Mouse (Mus musculus): ENCODE data around the gene S1pr4.

S1pr4 gene

DNA sequence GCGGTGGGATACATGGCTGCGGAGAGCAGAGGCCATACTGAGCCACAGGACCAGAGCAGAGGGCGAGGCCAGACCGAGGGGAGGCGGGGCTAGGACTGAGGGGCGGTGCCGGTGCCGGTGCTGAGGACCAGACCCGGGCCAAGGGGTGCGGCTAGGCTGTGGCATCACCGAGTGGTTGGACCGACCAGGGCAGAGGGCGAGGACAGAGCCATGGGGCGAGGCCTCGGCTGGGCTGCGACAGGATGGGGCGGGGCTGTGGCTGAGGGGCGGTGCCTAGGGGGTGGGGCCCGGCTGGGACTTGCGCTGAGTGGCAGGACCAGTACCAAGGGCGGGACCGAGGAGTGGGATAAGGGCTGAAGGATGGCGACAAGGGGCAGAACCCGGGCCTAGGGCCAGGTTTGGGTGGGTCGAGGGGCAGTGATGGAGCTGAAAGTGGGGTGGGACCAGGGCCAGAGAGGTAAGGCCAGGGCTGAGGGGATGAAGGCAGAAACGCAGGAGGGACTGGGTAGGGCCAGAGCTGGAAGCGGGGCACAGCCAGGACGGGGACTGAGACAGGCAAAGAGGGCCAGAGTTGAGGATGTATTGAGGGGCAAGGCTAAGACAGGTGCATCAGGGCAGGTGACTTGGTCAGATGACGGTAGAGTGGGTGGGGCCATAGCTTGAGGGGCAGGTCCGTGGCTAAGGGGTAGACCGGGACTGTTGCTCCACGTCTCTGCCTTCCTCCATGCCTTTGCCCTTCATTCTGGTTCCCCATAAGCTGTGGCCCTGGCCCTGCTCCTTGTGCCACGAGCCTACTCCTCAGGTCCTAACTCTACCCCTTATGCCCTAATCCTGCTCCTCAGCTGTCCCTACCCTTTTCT lies 35.3 kb downstream of the S1pr4 start:
- DNase-seq (ENCODE audit: low spot score) = peak; percentile 15

DNA sequence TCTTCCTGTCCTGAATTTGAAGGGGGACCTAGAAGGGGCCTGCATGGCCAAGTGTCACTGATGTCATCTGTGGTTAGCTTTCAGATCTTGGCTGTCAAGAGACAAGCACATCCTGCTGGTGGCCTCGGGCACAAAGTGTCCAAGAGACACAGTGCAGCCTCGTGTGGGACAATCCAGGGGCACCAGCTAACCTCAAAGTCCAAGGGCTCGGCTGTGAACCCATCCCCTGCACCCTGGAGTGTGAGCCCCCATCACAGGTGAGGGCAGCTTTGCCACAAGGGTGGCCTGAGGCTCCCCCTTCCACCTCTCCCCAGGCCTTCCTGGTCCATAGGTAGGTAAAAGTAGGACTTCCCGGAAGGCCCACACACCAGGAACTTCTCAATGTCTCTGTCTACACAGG lies 36.4 kb downstream of the S1pr4 start:
- DNase-seq (ENCODE audit: low spot score) = peak; percentile 2

DNA sequence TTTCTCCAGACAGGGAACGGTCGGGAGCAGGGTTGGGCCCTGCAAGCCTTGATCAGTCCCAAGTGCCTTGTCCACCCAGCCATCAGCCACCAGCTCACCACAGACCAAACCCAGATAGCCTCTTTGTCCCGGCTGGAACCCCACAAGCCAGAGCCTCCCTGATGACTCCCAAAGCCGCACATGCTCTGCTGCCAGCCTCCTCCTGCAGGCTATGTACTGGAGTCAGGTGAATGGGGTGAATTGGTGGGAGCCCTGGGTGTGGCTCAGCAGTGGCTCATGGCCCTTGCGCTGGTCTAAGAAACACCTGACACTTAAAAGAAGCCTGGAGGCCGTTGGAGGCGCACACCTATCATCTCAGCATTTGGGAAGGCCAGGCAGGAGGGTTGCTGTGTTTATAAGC lies 37.0 kb downstream of the S1pr4 start:
- DNase-seq (ENCODE audit: low spot score) = no peak

DNA sequence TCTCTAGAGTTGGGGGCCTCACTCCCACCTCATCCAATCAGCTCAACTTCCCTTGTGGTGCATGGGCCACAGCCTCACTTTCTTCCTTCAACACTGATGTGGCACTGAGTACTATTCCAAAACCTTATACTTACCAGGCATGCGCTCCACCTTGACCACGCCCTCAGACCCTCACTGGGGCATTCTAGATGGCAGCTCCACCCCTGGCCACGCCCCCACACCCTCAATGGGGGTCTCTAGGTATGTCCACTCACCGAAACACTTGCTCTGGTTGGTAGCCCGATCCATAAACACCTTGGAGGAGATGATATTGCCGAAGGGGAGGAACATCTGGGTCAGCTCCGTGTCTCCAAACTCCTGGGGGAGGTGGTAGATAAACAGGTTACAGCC lies 37.5 kb downstream of the S1pr4 start:
- DNase-seq (ENCODE audit: low spot score) = no peak

DNA sequence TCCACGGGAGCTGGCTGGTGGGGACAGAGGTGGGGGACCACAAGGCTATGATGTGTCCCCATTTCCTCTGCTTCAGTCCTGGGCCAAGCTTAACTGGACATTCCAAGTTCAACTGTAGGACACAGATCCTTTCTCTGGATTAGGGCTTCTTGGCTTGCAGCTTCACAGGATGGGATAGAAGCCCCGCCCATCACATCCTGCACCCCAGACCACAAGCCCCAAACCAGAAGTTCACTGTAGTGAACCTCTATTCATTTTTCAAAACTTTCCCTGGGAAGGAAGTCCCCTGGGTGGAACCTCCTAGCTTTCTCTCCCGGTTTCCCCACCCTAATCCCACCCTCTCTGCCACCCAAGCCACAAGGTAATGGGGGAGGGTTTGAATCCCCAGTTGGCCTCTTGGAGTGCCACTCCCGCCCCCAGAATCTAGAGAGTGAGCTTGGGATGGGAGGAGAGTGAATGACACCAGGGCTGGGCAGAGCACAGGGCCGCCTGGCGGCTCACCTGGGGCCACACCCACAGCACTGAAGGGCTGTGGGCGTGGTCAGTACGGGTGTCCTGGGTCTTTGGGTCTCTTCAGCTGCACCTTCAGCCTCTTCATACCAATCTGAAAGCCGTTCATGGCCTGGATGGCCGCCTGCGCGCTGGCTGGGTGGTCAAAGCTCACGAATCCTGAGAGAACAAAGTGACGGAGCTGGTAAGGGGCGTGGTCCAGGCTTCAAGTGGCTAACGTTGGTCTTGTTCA lies 38.1 kb downstream of the S1pr4 start:
- no peak for DNase-seq (ENCODE audit: low spot score)

DNA sequence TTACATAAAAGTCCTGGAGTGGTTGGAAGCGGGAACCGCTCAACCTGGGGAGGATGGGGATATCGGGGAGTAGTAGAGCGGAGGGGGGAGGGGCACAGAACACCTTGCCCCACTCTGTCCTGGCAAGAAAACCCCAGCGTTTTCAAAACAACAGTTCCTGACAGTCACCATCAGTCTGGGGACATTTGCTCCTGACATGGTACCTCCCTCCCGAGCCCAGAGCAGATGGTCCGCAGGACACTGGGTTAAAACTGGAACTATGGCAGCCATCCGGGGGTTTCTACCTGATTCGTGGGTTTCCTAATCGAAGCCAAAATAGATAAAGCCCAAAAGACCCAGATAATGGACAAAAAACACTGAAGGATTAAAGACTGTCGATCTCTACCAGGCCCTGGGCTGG lies 39.0 kb downstream of the S1pr4 start:
- no peak for DNase-seq (ENCODE audit: low spot score)

DNA sequence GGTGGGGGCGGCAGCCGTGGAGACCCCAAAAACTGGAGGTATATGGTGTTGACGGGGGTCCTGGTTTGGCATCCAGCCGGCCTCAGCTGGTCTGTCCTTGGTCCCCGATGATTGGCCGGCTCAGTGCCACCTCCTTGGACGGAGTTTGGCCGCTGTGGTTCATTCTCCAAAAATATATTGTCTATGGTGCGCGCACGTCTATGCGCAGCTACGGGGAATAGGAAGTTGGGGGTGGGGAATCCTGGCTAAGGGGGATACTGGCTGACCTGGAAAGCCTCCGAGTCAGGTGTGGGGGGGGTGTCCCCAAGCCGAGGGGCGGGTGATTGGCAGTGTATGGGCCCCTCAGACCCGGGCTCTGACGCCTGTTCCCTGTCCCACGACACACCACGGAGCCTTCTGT lies 39.5 kb downstream of the S1pr4 start:
- no peak for DNase-seq (ENCODE audit: low spot score)

DNA sequence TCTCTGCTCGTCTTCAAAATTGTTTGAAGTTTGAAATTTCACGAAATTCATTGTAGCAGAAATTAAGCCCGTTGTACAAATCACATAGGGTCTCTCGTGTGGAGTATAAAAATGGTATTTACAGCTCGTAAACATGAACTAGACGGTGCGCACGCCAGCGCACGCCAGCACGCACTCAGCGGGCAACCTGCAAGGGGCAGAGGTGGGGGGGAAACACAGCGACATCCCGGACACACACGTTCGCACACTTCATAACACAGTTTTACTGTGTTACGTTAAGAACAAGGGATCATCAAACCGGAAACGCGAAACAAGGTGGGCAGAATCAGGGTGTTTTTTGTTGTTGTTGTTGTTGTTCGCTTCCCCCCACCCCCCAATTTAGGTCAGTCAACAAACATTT lies 40.5 kb downstream of the S1pr4 start:
- no peak for DNase-seq (ENCODE audit: low spot score)

DNA sequence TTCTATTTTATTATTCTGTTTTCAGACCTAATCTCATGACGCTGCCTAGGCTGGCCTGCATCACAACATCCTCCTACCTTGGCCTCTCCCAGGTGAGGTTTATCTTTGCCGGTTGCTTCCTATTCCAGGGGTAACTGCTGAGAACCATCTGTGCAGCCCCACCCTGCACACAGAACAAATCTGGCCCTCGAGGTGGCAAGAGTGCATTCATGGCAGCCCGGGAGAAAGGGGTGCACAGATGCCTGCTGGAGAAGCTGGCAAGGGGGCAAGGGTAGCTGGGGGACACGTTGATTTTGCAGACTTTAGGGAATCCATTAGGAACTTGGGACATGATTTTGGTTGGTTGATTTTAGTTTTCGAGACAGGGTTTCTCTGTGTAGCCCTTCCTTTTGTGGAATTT lies 41.7 kb downstream of the S1pr4 start:
- no peak for DNase-seq (ENCODE audit: low spot score)

DNA sequence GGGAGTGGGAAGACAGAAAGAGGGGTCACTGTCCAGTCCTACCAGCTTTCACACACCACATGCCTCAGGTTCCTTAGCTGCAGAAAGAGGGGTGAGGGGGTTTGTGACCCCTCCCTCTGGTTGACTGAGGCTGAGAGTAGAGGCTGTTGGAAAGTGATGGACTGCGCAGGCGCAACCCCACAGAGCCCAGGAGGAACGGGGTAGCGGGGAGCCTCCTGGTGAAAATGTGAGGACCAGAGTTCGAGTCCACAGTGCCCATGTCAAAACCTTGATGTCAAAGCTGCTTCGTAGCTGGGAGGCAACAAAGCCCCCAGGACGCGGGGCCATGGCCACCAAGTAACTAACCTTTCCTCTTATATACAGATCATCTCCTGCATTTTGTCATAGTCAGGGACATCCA lies 42.3 kb downstream of the S1pr4 start:
- DNase-seq (ENCODE audit: low spot score) = no peak

DNA sequence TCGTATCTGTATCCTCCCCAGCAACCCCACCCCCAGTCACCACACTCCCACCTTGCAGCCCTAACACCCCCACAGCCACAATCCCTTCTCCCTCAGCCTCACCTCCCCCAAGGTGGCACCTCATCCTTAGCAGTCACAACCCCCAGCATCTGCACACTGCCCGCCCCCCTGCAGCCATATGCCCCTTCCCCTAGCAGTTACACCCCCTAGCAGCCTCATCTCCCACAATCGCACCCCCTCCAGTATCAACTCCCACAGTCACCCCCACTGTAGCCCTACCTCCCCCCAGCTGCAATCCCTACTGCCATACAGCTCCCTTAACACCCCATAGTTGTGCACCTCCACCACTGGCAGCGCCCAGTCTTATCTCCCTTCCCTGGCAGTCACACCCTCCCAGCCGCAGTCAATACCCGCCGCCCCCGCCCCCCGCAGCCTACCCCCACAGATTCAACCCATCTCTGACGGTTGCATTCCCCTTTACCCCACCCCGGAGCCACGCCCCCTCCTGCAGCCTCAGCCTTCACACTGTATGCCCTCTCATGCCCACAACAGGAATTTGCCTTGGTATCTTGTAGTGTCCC lies 42.9 kb downstream of the S1pr4 start:
- DNase-seq (ENCODE audit: low spot score) = no peak

DNA sequence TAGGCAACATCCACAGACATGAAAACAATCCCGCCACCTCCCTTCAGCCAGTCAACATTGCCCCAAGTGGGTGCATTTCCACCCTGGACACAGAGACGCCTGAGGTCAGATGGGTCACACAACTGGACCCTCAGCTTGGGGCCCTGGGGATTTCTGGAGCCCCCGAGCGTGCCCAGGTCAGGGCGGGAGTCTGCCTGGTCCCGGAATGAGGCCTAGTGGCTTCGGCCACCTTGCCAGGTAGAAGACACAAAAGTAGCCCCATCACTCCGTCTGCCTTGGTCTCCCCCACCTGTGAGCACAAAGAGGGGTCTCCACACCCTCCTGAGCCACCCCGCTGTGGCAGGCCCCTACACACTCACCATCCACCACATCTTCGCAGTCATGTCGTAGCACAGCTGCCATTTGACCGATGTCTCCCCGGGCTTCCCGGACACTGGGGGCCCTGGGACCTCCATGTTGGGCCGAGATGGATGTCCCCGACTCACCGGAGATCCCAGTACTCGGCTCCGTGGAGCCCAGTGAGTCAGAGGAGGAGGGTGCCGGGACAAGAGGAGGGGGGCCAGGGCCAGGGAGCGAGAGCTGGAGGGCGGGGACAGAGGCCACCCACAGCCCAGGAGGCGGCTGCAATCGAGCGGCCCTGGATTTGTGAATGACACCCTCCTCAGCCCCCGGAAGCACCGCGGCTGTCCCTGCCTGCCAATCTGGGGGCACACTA lies 44.6 kb downstream of the S1pr4 start, which contains the start of gene Nfic:
Nfic (minus strand) TSS at position 455 of the 715 bp plus-strand sequence.
- no peak for DNase-seq (ENCODE audit: low spot score)

DNA sequence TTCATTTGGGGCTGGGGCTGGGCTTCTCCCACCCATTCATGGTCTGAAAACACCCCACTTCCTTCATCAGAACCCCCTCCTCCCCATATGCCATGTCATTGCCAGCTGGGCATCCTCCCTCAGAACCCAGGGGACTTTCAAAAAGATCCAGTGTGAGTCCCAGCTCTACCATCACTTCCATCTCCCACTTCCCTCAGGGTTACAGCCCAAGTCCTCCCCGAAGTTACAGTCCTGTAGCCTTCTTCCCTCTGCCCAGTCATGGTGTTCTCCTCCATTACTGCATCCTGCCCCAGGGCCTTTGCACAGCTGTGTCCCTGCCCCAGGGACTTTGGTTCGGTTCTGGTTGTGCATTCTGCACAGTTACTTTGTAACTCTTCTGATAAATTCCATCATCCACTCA lies 45.8 kb downstream of the S1pr4 start:
- no peak for DNase-seq (ENCODE audit: low spot score)

DNA sequence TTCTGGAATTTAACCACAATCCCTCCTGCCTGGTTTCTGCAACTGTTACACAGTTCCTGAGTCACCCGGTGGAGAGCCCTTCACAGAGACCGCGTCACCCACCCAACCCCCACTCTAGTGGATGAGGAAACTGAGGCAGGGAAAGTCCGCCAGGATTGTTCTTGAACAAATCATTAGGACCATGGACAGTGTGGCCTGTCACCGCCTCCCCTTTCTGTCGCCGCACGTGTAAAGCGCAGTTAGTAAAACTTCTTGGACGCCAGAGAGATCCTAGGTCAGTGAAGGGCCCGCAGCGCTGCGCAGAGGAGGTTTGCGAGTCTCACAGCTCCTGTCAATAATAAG lies 47.0 kb downstream of the S1pr4 start:
- no peak for DNase-seq (ENCODE audit: low spot score)

DNA sequence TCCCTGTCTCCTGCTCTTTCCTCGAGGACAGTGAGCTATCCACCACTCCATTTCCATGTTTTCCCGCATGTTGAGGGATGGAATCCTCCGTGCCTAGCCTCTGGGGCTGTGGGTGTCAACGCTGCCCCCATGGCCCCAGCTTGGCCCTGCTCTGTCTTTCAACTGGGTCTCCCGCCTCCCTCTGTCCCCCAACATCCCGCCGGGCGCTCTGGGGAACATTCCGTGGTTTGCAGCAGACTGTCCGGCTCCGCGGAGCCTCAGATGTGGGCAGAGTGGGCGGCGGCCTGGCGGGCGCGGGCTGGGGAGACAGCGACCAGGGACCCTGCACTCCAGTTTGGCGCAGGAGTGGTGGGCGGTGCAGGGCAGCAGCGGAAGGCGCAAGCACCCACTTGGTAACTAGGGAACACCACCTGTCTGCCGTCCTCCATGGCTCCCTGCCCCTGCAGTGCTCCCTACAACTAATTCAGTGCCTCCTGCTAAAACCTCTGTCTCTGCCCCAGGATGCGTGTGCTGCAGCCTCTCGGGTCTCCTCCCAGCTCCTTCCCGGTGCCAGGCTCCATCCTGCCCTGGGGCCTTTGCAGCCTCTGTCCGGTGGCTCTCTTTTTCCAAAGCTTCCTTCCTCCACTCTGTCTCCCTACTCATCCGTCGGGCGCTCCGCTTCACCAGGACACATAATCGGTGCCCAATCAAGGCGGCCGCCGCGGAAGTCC lies 47.5 kb downstream of the S1pr4 start:
- no peak for DNase-seq (ENCODE audit: low spot score)

DNA sequence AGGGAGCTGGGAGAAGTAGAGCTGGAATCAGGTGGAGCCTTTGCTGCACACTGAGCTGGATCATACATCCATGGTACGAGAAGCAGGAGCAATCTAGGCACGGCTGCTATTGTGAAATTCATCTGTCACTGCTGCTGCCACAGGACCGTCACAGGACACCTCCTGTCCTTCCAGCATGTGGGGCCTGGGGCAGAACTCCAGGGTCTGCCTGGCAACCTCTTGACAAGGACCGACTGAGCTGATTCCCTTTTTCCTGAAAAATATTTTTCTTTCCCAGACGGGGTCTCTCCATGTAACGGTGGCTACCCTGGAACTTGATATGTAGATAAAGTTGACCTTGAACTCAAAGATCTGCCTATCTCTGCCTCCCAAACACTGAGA lies 48.6 kb downstream of the S1pr4 start:
- DNase-seq (ENCODE audit: low spot score) = no peak

DNA sequence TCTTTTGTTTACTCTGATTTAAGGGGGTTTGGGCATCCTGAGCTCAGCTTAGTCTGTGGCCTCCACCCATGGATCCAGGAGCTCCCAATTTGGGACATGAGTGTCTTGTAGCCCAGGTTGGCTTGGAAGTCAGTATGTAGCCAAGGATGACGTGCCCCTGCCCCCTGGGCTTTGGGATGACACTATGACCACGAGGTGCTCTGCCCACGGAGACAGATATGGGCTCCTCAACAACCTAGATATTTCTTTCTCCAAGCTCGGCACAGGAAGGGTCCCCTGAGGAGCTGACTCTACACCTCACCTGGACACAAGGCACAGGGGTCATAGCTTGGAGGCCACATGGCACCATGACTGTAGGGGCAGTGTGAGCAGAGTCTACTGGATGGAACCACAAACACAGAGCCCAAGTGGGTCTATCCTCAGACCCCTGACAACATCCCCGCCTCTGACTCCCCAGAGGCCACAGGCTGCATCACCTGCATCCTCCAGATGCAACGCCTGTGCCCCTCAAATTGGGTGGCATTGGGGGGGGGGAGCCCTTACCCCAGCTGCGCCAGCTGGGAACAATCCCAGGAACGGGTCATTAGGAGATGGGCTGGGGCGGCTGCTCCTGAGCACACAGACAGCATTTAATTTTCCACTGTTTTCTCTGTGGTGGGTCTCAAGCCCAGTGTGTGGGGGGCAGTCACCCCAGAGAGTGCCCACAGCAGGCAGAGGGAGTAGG lies 49.1 kb downstream of the S1pr4 start:
- no peak for DNase-seq (ENCODE audit: low spot score)

DNA sequence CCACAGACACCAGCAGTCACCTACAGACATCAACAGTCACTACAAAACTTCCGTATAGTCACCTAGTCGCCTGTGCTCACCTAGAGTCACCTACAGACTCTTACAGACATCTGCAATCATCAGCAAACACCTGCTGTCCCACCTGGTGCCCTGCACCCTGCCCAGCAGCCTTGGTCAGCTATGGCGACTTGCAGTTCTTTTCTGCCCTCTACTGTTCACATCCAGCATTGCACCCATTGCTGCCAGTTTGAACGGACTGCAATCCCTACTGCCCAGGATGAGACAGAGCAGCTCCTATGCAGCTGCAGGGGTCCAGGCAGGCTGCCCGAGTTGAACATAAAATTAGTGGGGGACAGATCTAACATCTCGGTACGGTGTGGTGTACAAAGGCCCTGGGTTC lies 49.8 kb downstream of the S1pr4 start:
- DNase-seq (ENCODE audit: low spot score) = peak; percentile 77
